Mouse (Mus musculus): ENCODE measurements around the gene Scrn3.

Gene Scrn3

GRCm38 (mm10) chr2:73312152-73313116 lies at the start of gene Scrn3, which contains the start of gene Cir1:
Gene Scrn3, plus strand, starts transcription at chr2:73312601.
Gene Cir1, minus strand, starts transcription at chr2:73312701.
- peak; percentile 88 to 93 for DNase-seq (ENCODE audit: low spot score in 2 of 2)

- no peak for DNase-seq (ENCODE audit: low spot score in 2 of 2)
These were observed 49.1 kb upstream of the Scrn3 start for GRCm38 (mm10) chr2:73263172-73263765.

- DNase-seq (ENCODE audit: low spot score in 2 of 2), result no peak
These were observed 48.4 kb upstream of the Scrn3 start for GRCm38 (mm10) chr2:73263794-73264610.

- DNase-seq (ENCODE audit: low spot score in 2 of 2), result no peak
These were observed 47.7 kb upstream of the Scrn3 start for GRCm38 (mm10) chr2:73264611-73265195.

GRCm38 (mm10) chr2:73266011-73266410 lies 46.4 kb upstream of the Scrn3 start:
- DNase-seq (ENCODE audit: low spot score in 2 of 2), result no peak

GRCm38 (mm10) chr2:73266623-73267022 lies 45.8 kb upstream of the Scrn3 start:
- DNase-seq (ENCODE audit: low spot score in 2 of 2), result no peak

GRCm38 (mm10) chr2:73267231-73267630 lies 45.2 kb upstream of the Scrn3 start:
- no peak for DNase-seq (ENCODE audit: low spot score in 2 of 2)

- DNase-seq (ENCODE audit: low spot score in 2 of 2), result no peak
These were observed 44.6 kb upstream of the Scrn3 start for GRCm38 (mm10) chr2:73267818-73268217.

GRCm38 (mm10) chr2:73268281-73268680 lies 44.1 kb upstream of the Scrn3 start:
- DNase-seq (ENCODE audit: low spot score in 2 of 2), result no peak

GRCm38 (mm10) chr2:73268836-73269395 lies 43.5 kb upstream of the Scrn3 start:
- no peak for DNase-seq (ENCODE audit: low spot score in 2 of 2)

- DNase-seq (ENCODE audit: low spot score in 2 of 2), result no peak
These were observed 42.7 kb upstream of the Scrn3 start for GRCm38 (mm10) chr2:73269666-73270065.

GRCm38 (mm10) chr2:73270071-73270592 lies 42.3 kb upstream of the Scrn3 start:
- DNase-seq (ENCODE audit: low spot score in 2 of 2), result no peak

- peak in 1 of 2 experiments; percentile 8 for DNase-seq (ENCODE audit: low spot score in 2 of 2)
These were observed 41.6 kb upstream of the Scrn3 start for GRCm38 (mm10) chr2:73270593-73271458.

- DNase-seq (ENCODE audit: low spot score in 2 of 2), result no peak
These were observed 40.8 kb upstream of the Scrn3 start, which contains the start of gene Sp9 for GRCm38 (mm10) chr2:73271459-73272161. Gene Sp9, plus strand, starts transcription at chr2:73271925.

GRCm38 (mm10) chr2:73272351-73273248 lies 39.8 kb upstream of the Scrn3 start:
- DNase-seq (ENCODE audit: low spot score in 2 of 2), result peak in 1 of 2 experiments; percentile 19

GRCm38 (mm10) chr2:73273249-73274118 lies 38.9 kb upstream of the Scrn3 start:
- DNase-seq (ENCODE audit: low spot score in 2 of 2), result no peak
